Mouse (Mus musculus): ENCODE measurements around the gene Lancl2.

Lancl2 gene

GRCm38 (mm10) chr6:57702376-57702742, at the start of gene Lancl2:
TSS of gene Lancl2 (plus strand) at chr6:57702540.
- DNase-seq, result no peak

GRCm38 (mm10) chr6:57661295-57661694, 41.0 kb upstream of the Lancl2 start:
- DNase-seq, result no peak

- no peak for DNase-seq
Measured at GRCm38 (mm10) chr6:57684156-57684555, 18.2 kb upstream of the Lancl2 start.

- peak; percentile 76 to 83 for DNase-seq
Measured at GRCm38 (mm10) chr6:57691467-57692261, 10.7 kb upstream of the Lancl2 start, which contains the start of gene Pyurf. TSS of gene Pyurf (minus strand) at chr6:57692078.

- DNase-seq, result no peak
Measured at GRCm38 (mm10) chr6:57693116-57693515, 9.2 kb upstream of the Lancl2 start.

GRCm38 (mm10) chr6:57701686-57702085, 654 bp upstream of the Lancl2 start:
- DNase-seq, result no peak

GRCm38 (mm10) chr6:57702743-57703499, 581 bp downstream of the Lancl2 start:
- DNase-seq, result peak; percentile 88 to 92

- DNase-seq, result no peak
Measured at GRCm38 (mm10) chr6:57703703-57704102, 1.4 kb downstream of the Lancl2 start.

- DNase-seq, result no peak
Measured at GRCm38 (mm10) chr6:57706721-57707120, 4.4 kb downstream of the Lancl2 start.

GRCm38 (mm10) chr6:57711726-57712125, 9.4 kb downstream of the Lancl2 start:
- DNase-seq, result no peak

GRCm38 (mm10) chr6:57721347-57721746, 19.0 kb downstream of the Lancl2 start:
- DNase-seq, result no peak

GRCm38 (mm10) chr6:57742749-57743148, 40.4 kb downstream of the Lancl2 start:
- no peak for DNase-seq

- no peak for DNase-seq
Measured at GRCm38 (mm10) chr6:57743333-57743732, 41.0 kb downstream of the Lancl2 start.

- no peak for DNase-seq
Measured at GRCm38 (mm10) chr6:57744123-57744522, 41.8 kb downstream of the Lancl2 start.

GRCm38 (mm10) chr6:57744974-57745747, 42.8 kb downstream of the Lancl2 start:
- no peak for DNase-seq

GRCm38 (mm10) chr6:57745748-57746129, 43.4 kb downstream of the Lancl2 start:
- DNase-seq, result no peak

GRCm38 (mm10) chr6:57753962-57754759, 51.8 kb downstream of the Lancl2 start:
- DNase-seq, result no peak

- DNase-seq, result no peak
Measured at GRCm38 (mm10) chr6:57763054-57763453, 60.7 kb downstream of the Lancl2 start.

GRCm38 (mm10) chr6:57765095-57765878, 62.9 kb downstream of the Lancl2 start:
- no peak for DNase-seq

- DNase-seq, result no peak
Measured at GRCm38 (mm10) chr6:57766287-57766686, 63.9 kb downstream of the Lancl2 start.

- no peak for DNase-seq
Measured at GRCm38 (mm10) chr6:57767112-57767868, 65.0 kb downstream of the Lancl2 start.
